Mouse (Mus musculus) adrenal gland, postnatal 25 days (tissue): Measurements from ENCODE around the gene Abi2. TPM values are rescaled to one million over a fixed set of nuclear protein-coding genes. Genes with fewer than 3 reads are reported as not detected.

Experiments
- DNase-seq: peaks from one replicate; pipeline ENCODE4 v3.0.0; 2021; ENCODE audit warnings: mixed read lengths
- total RNA-seq: library from RNA; stranded (reverse); gene quantifications from 2 replicates; pipeline ENCODE4 v1.2.3, GENCODE M21; 2021

Abi2 gene
- total RNA-seq, 1 experiment from 2014 or later, result 39.4 TPM

GRCm38 (mm10) chr1:60489660-60490059, 80.2 kb downstream of the Abi2 start:
- no peak for DNase-seq

GRCm38 (mm10) chr1:60490510-60490909, 81.1 kb downstream of the Abi2 start:
- no peak for DNase-seq

DNA sequence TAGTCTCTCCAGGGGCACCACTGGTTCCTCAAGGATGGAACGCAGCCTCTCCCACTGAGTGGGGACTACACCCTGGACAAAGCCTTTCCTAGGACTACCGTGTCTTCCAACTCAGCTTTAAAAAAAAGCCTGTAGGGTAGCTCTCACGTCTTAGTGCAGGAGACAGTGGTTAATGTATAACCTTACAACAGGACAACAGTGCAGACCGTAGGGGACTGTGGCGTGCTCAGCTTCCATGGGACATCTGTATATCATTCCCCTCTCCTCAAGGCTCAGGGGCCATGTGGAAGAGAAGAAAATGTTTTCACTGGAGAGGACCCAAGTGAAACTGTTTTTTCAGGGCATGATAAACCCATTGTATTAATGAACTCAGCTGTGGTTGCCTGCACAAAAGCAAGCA, 83.0 kb downstream of the Abi2 start:
- DNase-seq, result no peak

DNA sequence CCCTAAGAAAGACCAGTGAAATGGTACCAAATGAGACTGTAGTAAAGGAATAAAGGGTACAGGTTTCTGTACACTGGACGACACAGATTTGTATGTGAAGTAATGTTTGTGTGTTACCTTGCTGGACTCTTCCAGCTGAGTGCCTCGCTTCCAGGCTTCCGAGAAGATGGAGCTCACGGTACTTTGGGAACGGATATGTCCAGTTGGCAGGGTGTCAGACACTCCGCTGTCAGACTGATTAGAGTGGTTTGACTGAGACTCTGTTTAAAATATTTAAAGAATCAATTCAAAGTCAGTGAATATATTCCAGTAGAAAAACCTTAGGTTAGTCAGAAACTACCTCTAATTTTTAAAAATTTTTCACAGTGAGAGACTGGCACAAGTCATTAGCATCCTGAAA, 84.0 kb downstream of the Abi2 start:
- no peak for DNase-seq

DNA sequence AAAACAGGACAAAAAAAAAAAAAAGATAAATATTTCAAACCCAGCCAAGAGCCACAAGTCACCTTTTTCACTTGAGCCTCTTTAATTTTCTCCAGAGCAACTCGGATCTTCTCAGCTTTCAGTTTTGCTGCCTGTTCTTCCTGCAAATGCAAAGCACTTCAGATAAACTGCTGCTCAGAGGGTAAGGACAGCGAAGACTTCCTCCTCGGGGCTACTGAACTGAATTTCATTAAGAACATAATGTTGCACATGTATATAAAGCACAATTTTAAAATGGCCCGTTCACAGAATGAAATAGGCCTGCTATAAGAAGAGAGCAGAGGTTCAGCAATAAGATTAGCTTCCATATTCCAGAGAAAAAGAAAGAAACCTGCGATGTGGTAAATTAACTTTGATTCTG, 94.0 kb downstream of the Abi2 start:
- no peak for DNase-seq

DNA sequence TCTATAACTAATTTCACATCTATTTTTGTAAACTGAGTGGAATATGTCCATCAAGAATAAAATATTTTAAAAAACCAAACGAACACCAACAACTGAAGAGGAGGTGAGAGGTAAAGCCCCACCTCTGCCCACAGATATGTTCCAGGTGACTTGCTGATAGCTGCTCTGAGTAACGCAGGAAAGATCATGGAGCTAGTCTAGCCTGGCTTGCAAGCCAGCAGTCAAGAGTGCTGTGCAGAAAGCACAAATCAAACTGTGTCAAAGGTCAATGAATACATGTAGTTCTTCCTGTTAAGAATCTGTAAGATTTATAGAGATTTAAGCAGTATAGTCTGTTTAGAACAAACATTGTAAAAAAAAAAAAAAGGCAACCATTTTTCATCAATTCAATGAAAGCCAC, 101.2 kb downstream of the Abi2 start:
- DNase-seq, result no peak

DNA sequence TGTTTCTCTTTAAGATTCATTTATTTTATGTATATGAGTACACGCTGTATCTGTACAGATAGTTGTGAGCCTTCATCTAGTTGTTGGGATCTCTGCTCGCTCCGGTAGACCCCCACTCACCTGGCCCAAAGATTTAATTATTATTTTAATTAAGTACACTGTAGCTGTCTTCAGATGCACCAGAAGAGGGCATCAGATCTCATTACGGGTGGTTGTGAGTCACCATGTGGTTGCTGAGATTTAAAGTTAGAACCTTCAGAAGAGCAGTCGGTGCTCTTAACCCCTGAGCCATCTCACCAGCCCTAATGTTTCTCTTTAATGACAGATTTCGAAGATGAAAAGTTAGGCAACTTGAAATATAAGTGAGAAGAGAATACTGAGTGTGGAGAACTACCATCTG, 120.7 kb downstream of the Abi2 start:
- DNase-seq, result no peak

DNA sequence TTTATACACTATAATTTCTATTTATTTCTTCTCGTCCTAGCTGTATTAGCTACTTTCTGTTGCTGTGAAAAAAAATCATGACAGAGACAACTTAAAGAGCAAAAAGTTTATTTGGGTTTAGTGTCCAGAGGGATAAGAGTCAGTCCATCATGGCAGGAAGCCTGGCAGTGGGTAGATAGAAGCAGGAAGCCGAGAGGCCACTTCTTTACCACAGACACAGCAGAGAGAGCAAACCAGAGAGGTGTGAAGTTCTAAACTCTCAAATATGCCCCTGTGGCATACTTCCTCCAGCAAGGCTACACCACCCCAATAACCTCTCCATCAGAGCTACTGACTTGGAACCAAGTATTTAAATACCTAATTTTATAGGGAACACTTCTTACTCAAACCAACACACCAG, 121.2 kb downstream of the Abi2 start:
- DNase-seq, result no peak

Other genes with a start within 250 kb of the Abi2 start
- gene Nbeal1, start 229.0 kb upstream of the Abi2 start, total RNA-seq, result 73.8 and 77.7 TPM in 2 replicates
- 17.3 and 34.4 TPM in 2 replicates for gene Cyp20a1, start 66.3 kb upstream of the Abi2 start, total RNA-seq
- gene Raph1, start 157.5 kb downstream of the Abi2 start, total RNA-seq, result 89.9 and 119 TPM in 2 replicates